Mouse (Mus musculus) stomach, postnatal 0 days (tissue): ENCODE measurements at regions not wholly inside any gene's neighbourhood (a gene's known extent, or its start where the extent isn't known, plus 50 kb on each side); places are given as distances from the start of the nearest gene placed in this dataset.

Source experiments
- CTCF ChIP-seq: IDR thresholded peaks from 2 replicates; pipeline ENCODE4 v1.5.1; 2016; ENCODE audit warnings: antibody characterized with exemption, low read depth, mild to moderate bottlenecking, moderate library complexity
- EP300 ChIP-seq: optimal IDR thresholded peaks from 2 replicates; pipeline ENCODE3; 2016; ENCODE audit warnings: antibody characterized with exemption

DNA sequence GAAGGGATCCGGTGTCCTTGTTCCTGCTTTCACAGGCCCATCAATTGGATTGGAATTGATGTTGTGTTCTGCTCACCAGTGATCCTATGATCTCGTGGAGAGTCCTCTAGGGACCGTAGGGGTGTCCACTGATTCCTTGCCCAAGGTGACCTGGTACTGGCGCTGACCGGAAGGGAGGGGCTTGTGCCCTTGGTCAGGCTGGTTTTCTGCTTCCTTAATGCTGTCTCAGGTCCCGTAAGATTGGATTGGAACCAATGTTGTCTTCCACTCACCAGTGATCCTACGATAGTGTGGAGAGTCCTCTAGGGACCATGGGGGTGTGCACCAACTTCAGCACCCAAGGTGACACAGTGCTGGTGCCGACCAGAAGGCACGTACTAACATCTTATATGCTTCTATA, 324.9 kb upstream of the Ptchd4 start:
- TF ChIP-seq CTCF (no peak), EP300 (no peak)
